Mouse (Mus musculus) neural tube, embryonic 15.5 days (tissue): ENCODE data around the gene Zmiz1. TPM values are rescaled to one million over a fixed set of nuclear protein-coding genes. Genes with fewer than 3 reads are reported as not detected.
A peak's percentile ranks its signal among the peaks of the same experiment; 100 is the strongest.

Source experiments
- ATAC-seq: fragments of 200-750 bp; cut with Nextera tagmentation; 2 replicates; pipeline ENCODE4 v1.8.0; 2017; ENCODE audit warnings: mild to moderate bottlenecking, moderate TSS enrichment, moderate library complexity; ENCODE audit not compliant: low FRiP score
- H3K27ac ChIP-seq: fragments of 300-500 bp; sonication (generic); replicated peaks from 2 replicates; pipeline ENCODE4 v1.5.1; 2015; ENCODE audit warnings: mild to moderate bottlenecking, inconsistent platforms
- H3K27me3 ChIP-seq: fragments of 300-500 bp; sonication (generic); replicated peaks from 2 replicates; pipeline ENCODE4 v1.6.1; 2015; ENCODE audit warnings: inconsistent platforms
- H3K36me3 ChIP-seq: fragments of 300-500 bp; sonication (generic); 2 replicates; pipeline ENCODE4 v1.6.1; 2015; ENCODE audit warnings: inconsistent platforms
- H3K4me1 ChIP-seq: fragments of 300-500 bp; sonication (generic); 2 replicates; pipeline ENCODE4 v1.6.1; 2015; ENCODE audit warnings: inconsistent platforms
- H3K4me2 ChIP-seq: fragments of 300-500 bp; sonication (generic); 2 replicates; pipeline ENCODE4 v1.6.1; 2015; ENCODE audit warnings: inconsistent platforms, mild to moderate bottlenecking, moderate library complexity
- H3K4me3 ChIP-seq: fragments of 300-500 bp; sonication (generic); replicated peaks from 2 replicates; pipeline ENCODE4 v1.5.1; 2015; ENCODE audit warnings: mild to moderate bottlenecking, inconsistent platforms
- H3K9ac ChIP-seq: fragments of 300-500 bp; sonication (generic); replicated peaks from 2 replicates; pipeline ENCODE4 v1.6.1; 2015; ENCODE audit warnings: mild to moderate bottlenecking, inconsistent platforms
- H3K9me3 ChIP-seq: fragments of 300-500 bp; sonication (generic); replicated peaks from 2 replicates; pipeline ENCODE4 v1.6.1; 2016; ENCODE audit warnings: inconsistent platforms
- WGBS: fragments of 180-500 bp; shearing (Covaris S2); methylation state at CpG from one replicate; pipeline ENCODE4 v1.1.7; 2015; ENCODE audit warnings: mixed read lengths; 5-methylcytosine and 5-hydroxymethylcytosine counted together
- polyA plus RNA-seq: library from polyadenylated mRNA; unstranded; fragments of >200 nt; fragmentation: Nextera tagmentation; extraction: Ambion mirVana; gene quantifications from 2 replicates; pipeline ENCODE4 v1.2.1, GENCODE M21; 2015

Gene Zmiz1
- polyA plus RNA-seq, 1 experiment from 2014 or later = 54.7 TPM

GRCm38 (mm10) chr14:25579597-25579996 is 120.6 kb downstream of the Zmiz1 start:
- Histone ChIP-seq H3K27me3 (no peaks in the 10 kb centered on the region), H3K9me3 (no peaks in the 10 kb centered on the region), H3K4me3 (no peak overlapping the region), H3K27ac (peak overlapping the region; percentile 56), H3K36me3 (peaks cover 55% of the 10 kb centered on the region), H3K4me1 (peaks cover 54% of the 10 kb centered on the region), H3K9ac (no peak overlapping the region), H3K4me2 (no peak overlapping the region)
- WGBS = 88% methylated on average over 7 of the region's 7 CpGs
- no peak for ATAC-seq

- Histone ChIP-seq H3K36me3 (peaks cover 55% of the 10 kb centered on the region), H3K27me3 (no peaks in the 10 kb centered on the region), H3K27ac (0 out of 2 replicates have a peak overlapping the region, but pooled peaks have one; percentile 13), H3K9me3 (no peaks in the 10 kb centered on the region), H3K4me1 (peaks cover 54% of the 10 kb centered on the region), H3K9ac (0 out of 2 replicates have a peak overlapping the region, but pooled peaks have one; percentile 17), H3K4me2 (no peak overlapping the region), H3K4me3 (no peak overlapping the region)
- no peak for ATAC-seq
- WGBS = 31% methylated on average over 1 of the region's 1 CpGs
Measured at GRCm38 (mm10) chr14:25580397-25580796, 121.4 kb downstream of the Zmiz1 start.

GRCm38 (mm10) chr14:25582603-25583002 is 123.6 kb downstream of the Zmiz1 start:
- H3K36me3 ChIP-seq = peaks cover 39% of the 10 kb centered on the region
- no peaks in the 10 kb centered on the region for H3K9me3 ChIP-seq
- ATAC-seq = no peak
- peaks cover 65% of the 10 kb centered on the region for H3K4me1 ChIP-seq
- H3K27me3 ChIP-seq = no peaks in the 10 kb centered on the region
- WGBS = 98% methylated on average over 6 of the region's 6 CpGs
- peak overlapping the region; percentile 18; the same call in 1 of the 2 replicates for H3K27ac ChIP-seq
- no peak overlapping the region for H3K9ac ChIP-seq
- H3K4me2 ChIP-seq = no peak overlapping the region
- no peak overlapping the region for H3K4me3 ChIP-seq

- Histone ChIP-seq H3K36me3 (peaks cover 36% of the 10 kb centered on the region), H3K27me3 (no peaks in the 10 kb centered on the region), H3K4me1 (peaks cover 71% of the 10 kb centered on the region), H3K27ac (peak overlapping the region; percentile 97), H3K9ac (no peak overlapping the region), H3K4me3 (no peak overlapping the region), H3K4me2 (no peak overlapping the region), H3K9me3 (no peaks in the 10 kb centered on the region)
- 44% methylated on average over 10 of the region's 10 CpGs for WGBS
- ATAC-seq = no peak
Measured at GRCm38 (mm10) chr14:25583899-25584298, 124.9 kb downstream of the Zmiz1 start.

- Histone ChIP-seq H3K4me3 (no peak overlapping the region), H3K27ac (peak overlapping the region; percentile 97), H3K4me2 (peak overlapping the region; percentile 35), H3K9ac (peak overlapping the region; percentile 48), H3K4me1 (peaks cover 69% of the 10 kb centered on the region), H3K36me3 (peaks cover 25% of the 10 kb centered on the region), H3K9me3 (no peaks in the 10 kb centered on the region), H3K27me3 (no peaks in the 10 kb centered on the region)
- WGBS = 9% methylated on average over 21 of the region's 21 CpGs
- ATAC-seq = peak; percentile 86
Measured at GRCm38 (mm10) chr14:25585545-25586301, 126.7 kb downstream of the Zmiz1 start.

- no peak overlapping the region for H3K4me3 ChIP-seq
- H3K27ac ChIP-seq = peak overlapping the region; percentile 97
- no peaks in the 10 kb centered on the region for H3K27me3 ChIP-seq
- H3K9ac ChIP-seq = peak overlapping the region; percentile 44
- H3K9me3 ChIP-seq = no peaks in the 10 kb centered on the region
- H3K36me3 ChIP-seq = peaks cover 15% of the 10 kb centered on the region
- H3K4me2 ChIP-seq = peak overlapping the region; percentile 35
- 15% methylated on average over 10 of the region's 10 CpGs for WGBS
- peaks cover 67% of the 10 kb centered on the region for H3K4me1 ChIP-seq
- ATAC-seq = no peak
Measured at GRCm38 (mm10) chr14:25586846-25587486, 128.0 kb downstream of the Zmiz1 start.

GRCm38 (mm10) chr14:25587487-25588001 is 128.6 kb downstream of the Zmiz1 start:
- H3K4me2 ChIP-seq = peak overlapping the region; percentile 35
- H3K4me3 ChIP-seq = no peak overlapping the region
- H3K9ac ChIP-seq = peak overlapping the region; percentile 44
- peak; percentile 42 for ATAC-seq
- no peaks in the 10 kb centered on the region for H3K27me3 ChIP-seq
- H3K36me3 ChIP-seq = peaks cover 10% of the 10 kb centered on the region; the same call in 1 of the 2 replicates
- no peaks in the 10 kb centered on the region for H3K9me3 ChIP-seq
- H3K4me1 ChIP-seq = peaks cover 71% of the 10 kb centered on the region
- WGBS = 2% methylated on average over 6 of the region's 6 CpGs
- peak overlapping the region; percentile 97 for H3K27ac ChIP-seq

- H3K36me3 ChIP-seq = 0 out of 2 replicates have a peak, but pooled peaks cover 4% of the 10 kb centered on the region
- H3K4me3 ChIP-seq = no peak overlapping the region
- no peaks in the 10 kb centered on the region for H3K27me3 ChIP-seq
- peaks cover 77% of the 10 kb centered on the region for H3K4me1 ChIP-seq
- no peaks in the 10 kb centered on the region for H3K9me3 ChIP-seq
- H3K4me2 ChIP-seq = no peak overlapping the region; the same call in 1 of the 2 replicates
- peak overlapping the region; percentile 97 for H3K27ac ChIP-seq
- WGBS = 33% methylated on average over 2 of the region's 2 CpGs
- no peak for ATAC-seq
- peak overlapping the region; percentile 44; the same call in 1 of the 2 replicates for H3K9ac ChIP-seq
Measured at GRCm38 (mm10) chr14:25588156-25588555, 129.2 kb downstream of the Zmiz1 start.

GRCm38 (mm10) chr14:25588946-25589937 is 130.3 kb downstream of the Zmiz1 start:
- Histone ChIP-seq H3K4me2 (no peak overlapping the region), H3K9ac (no peak overlapping the region; the same call in 1 of the 2 replicates), H3K27ac (peak overlapping the region; percentile 97), H3K4me3 (no peak overlapping the region), H3K4me1 (peaks cover 83% of the 10 kb centered on the region), H3K9me3 (no peaks in the 10 kb centered on the region), H3K36me3 (no peaks in the 10 kb centered on the region), H3K27me3 (no peaks in the 10 kb centered on the region)
- no peak for ATAC-seq
- WGBS = 51% methylated on average over 16 of the region's 16 CpGs

- no peak for ATAC-seq
- H3K4me2 ChIP-seq = no peak overlapping the region
- no peak overlapping the region for H3K9ac ChIP-seq
- peaks cover 70% of the 10 kb centered on the region for H3K4me1 ChIP-seq
- WGBS = 46% methylated on average over 4 of the region's 5 CpGs
- no peaks in the 10 kb centered on the region for H3K27me3 ChIP-seq
- no peak overlapping the region for H3K27ac ChIP-seq
- H3K36me3 ChIP-seq = no peaks in the 10 kb centered on the region
- H3K4me3 ChIP-seq = no peak overlapping the region
- no peaks in the 10 kb centered on the region for H3K9me3 ChIP-seq
Measured at GRCm38 (mm10) chr14:25591000-25591399, 132.0 kb downstream of the Zmiz1 start.

GRCm38 (mm10) chr14:25591426-25591825 is 132.4 kb downstream of the Zmiz1 start:
- Histone ChIP-seq H3K9me3 (no peaks in the 10 kb centered on the region), H3K36me3 (no peaks in the 10 kb centered on the region), H3K9ac (no peak overlapping the region), H3K27me3 (no peaks in the 10 kb centered on the region), H3K4me2 (no peak overlapping the region), H3K27ac (no peak overlapping the region), H3K4me3 (no peak overlapping the region), H3K4me1 (peaks cover 66% of the 10 kb centered on the region)
- WGBS = 100% methylated on average over 1 of the region's 1 CpGs
- ATAC-seq = no peak
